Mouse (Mus musculus): ENCODE measurements around the gene Thsd4.

- TF ChIP-seq POLR2A (IDR thresholded peaks at IDR 0.05; ENCODE audit: low read depth, low read length), result no peak
- no peak for TF ChIP-seq CTCF (conservative IDR thresholded peaks at IDR 0.05; ENCODE audit: insufficient read depth, insufficient read length, low read depth, low read length)
These were observed 11.0 kb downstream of the Thsd4 start for GRCm38 (mm10) chr9:60510876-60511275.
